Mouse (Mus musculus) ES-E14 (cell line): ENCODE measurements around the gene Cdkn3.

ENCODE experiments used
- CHD2 ChIP-seq: IDR thresholded peaks from 2 replicates; pipeline ENCODE4 v1.6.1; 2014; ENCODE audit warnings: mild to moderate bottlenecking, low read depth, low read length, inconsistent platforms
- HCFC1 ChIP-seq: IDR thresholded peaks from 2 replicates; pipeline ENCODE4 v1.6.1; 2012; ENCODE audit warnings: low read length, inconsistent platforms, borderline replicate concordance; ENCODE audit not compliant: insufficient read depth
- MAFK ChIP-seq: IDR thresholded peaks from 2 replicates; pipeline ENCODE4 v1.6.1; 2014; ENCODE audit warnings: mild to moderate bottlenecking, low read depth, low read length, inconsistent platforms; ENCODE audit not compliant: insufficient read depth

- TF ChIP-seq HCFC1: no peak
- TF ChIP-seq CHD2: no peak
- no peak for TF ChIP-seq MAFK
These were observed 22.0 kb downstream of the Cdkn3 start for GRCm38 (mm10) chr14:46782187-46782828.
